Mouse (Mus musculus) left cerebral cortex, postnatal 10 days (tissue): ENCODE data around the gene Mef2d. TPM values are rescaled to one million over a fixed set of nuclear protein-coding genes. Genes with fewer than 3 reads are reported as not detected.
"Not testable (repeated sequence)": the region's sequence is repeated elsewhere in the genome, so short reads cannot be mapped to it uniquely, and the experiment has no call there.

Source experiments
- DNase-seq, 2 experiments: peaks; one replicate each; pipeline ENCODE4 v3.0.0; 2021 to 2022; ENCODE audit warnings: low spot score in 2 of 2, mixed read lengths in 1 of 2; ENCODE audit errors: extremely low spot score in 1 of 2
- intact Hi-C: fragments of 180-260 bp; cut with DNase I; formaldehyde crosslinking; loops from one replicate; pipeline ENCODE4 v1.15.1; 2025
- total RNA-seq, 2 experiments: library from RNA; stranded (reverse); gene quantifications; 2 replicates each; pipeline ENCODE4 v1.2.3; 2021

Mef2d gene
- total RNA-seq, 2 experiments from 2014 or later: 149 to 160 TPM

DNA sequence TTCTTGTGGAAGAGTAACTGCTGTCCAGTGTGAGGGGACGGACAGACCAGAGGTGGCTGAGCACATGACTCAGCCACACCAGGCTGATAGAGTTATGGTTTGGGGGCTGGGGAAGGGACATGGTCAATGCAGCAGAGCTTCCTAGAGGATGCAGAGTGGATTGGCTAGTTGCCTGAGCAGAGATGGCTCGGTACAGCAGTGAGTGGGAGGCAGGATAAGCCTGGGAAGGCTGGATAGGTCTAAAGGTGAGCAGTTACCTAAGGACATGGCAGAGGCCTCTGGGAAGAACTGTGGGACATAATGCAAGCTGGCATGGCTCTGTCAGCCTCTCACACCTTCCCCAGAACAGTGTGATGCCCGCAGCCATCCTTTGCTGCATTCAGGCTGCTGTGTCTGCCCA, 21.7 kb downstream of the Mef2d start:
- intact Hi-C loops: no loop called here
- peak in 1 of 2 experiments; percentile 15 for DNase-seq

DNA sequence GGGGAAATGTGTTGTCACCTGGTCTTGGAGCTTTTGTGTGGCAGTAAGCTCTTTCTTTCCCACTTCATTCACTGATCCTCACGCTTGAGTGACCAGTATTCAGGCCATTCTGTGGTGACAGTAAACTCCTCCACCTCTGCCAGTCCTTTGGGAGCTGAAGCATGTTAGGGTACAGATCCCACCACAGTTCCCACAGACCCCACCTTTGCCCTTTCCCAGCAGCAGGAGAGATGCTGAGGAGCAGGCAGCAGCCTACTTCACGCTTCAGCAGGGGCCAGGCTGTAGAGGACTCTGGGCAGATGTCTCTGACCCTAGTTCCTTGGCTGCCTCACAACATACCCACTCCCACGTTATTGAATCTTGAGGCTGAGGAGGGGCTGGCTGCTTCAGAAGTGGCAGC, 22.1 kb downstream of the Mef2d start:
- no peak for DNase-seq
- intact Hi-C loops: no loop called here

DNA sequence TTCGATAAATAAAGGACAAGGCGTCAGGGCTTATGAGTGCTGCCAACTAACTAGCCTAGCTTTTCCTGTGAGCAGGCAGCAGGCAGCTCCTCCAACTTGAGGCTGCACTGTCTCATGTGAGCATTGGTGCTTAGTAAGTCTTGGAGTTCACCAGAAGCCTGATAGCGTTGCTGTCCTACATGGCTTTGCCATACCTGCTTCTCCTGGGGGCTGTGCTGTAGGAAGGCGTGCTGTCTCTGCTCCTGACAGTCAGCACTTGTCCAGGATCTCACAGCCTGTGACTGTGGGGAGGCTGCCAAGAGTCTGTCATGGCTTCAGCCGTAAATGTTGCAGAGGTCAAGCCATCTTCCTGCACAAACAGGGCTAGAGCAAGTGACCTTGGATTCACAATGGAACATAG, 23.9 kb downstream of the Mef2d start:
- intact Hi-C loops: no loop called here
- peak in 1 of 2 experiments; percentile 18 for DNase-seq

DNA sequence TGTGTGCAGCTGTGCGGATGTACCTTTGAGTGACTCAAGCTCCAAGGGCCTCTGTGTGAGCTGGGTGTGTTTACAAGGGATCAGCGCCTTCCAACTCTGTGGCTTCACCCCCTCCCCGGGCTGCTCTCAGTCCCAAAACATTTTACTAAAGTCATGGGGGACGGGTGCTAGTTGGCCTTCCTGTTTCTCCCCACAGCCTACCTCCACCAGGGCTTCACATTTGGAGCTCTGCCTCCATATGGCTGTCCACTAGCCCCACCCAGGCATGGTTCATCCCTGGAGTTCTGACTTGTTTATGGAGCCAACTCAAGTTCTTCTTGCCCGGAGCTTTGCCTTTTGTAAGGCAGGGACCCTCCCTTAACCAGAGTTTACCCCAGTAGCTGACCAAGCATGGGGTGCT, 28.2 kb downstream of the Mef2d start:
- intact Hi-C loops: loop anchor here (5.0 kb wide), 1 partner anchor 83 kb away; no protein-coding TSS in a partner anchor
- DNase-seq: no peak

DNA sequence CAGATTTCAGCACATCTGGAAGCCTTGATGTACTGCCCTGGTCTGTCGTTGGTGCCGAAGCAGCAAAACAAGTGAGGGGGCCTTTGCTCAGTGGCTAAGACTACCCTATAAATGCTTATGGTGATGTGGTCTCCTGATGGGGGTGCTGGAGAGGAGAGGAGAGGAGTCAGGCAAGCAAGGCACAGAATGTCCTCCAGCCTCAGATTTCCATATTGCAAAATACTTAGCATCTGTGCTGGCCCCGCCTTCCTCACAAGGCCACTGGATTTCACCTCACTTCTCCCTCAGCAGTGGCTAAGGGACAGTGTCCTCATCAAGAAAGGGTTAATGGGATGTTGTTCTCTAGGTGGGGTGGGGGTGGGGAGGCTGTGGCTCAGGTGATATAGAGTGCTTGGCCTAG, 30.3 kb downstream of the Mef2d start:
- intact Hi-C loops: loop anchor here (5.0 kb wide), 1 partner anchor 85 kb away; no protein-coding TSS in a partner anchor
- DNase-seq: no peak

DNA sequence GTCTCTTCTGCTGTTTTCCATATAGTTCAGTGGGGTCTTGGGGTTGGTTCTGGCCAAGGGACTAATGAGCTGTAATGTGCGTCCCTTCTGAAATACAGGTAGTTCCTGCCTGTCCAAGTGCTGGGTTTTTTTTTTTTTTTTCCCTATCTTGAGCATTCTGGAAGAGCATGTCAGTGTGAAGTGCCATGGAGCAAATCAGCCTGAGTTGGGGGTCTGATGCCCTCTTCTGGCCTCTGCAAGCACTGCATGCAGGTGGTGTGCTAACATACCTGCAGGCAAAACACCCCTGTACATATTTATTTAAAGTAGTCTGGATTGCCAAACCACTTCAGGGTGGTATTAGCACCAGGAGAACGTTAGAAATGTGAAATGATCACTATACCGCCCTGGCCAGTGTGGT, 31.2 kb downstream of the Mef2d start:
- peak in 1 of 2 experiments; percentile 59 for DNase-seq

DNA sequence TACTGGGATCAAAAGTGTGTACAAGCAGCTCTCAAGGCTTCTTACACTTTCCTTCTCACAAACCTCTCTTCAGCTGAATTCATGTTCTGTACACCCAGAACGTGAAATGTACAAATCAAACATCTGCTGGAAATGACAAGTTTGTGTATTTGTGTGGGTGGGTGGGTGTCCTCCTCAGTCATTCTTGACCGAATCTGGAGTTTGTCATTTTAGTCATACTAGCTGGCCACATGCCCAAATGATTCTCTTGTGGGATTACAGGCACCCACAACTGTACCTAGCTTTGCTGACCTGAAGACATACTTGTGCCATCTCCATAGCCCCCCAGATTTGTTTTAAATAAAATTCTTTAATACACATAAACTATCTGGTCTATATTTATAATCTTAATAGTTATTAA, 32.7 kb downstream of the Mef2d start:
- no peak for DNase-seq
- intact Hi-C loops: loop anchor here (5.0 kb wide), 2 partner anchors 33 to 88 kb away; partner anchors contain the start of gene Mef2d

More for the DNA sequence above, 31.2 kb downstream of the Mef2d start:
- intact Hi-C loops: loop anchor here (5.0 kb wide), 1 partner anchor 86 kb away; no protein-coding TSS in a partner anchor

DNA sequence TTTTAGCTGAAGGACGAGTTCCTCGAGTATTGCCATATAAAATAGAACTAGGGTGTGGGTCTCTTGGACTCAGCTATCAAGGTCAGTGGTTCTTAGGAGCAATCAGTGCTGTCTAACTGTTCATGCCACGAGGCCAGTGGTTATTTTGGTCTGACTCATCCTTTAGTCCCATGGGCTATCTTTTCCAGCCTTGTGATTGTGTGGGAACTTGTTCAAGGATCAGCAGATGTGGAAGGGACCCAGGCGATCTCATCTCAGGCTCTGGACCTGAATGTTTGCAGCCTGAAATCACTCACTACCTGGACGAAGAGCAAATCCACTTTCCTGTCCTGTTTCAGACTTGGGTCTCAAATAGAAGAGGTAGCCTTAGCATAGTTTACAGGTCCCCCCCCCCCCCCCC, 34.9 kb downstream of the Mef2d start:
- DNase-seq: no peak

DNA sequence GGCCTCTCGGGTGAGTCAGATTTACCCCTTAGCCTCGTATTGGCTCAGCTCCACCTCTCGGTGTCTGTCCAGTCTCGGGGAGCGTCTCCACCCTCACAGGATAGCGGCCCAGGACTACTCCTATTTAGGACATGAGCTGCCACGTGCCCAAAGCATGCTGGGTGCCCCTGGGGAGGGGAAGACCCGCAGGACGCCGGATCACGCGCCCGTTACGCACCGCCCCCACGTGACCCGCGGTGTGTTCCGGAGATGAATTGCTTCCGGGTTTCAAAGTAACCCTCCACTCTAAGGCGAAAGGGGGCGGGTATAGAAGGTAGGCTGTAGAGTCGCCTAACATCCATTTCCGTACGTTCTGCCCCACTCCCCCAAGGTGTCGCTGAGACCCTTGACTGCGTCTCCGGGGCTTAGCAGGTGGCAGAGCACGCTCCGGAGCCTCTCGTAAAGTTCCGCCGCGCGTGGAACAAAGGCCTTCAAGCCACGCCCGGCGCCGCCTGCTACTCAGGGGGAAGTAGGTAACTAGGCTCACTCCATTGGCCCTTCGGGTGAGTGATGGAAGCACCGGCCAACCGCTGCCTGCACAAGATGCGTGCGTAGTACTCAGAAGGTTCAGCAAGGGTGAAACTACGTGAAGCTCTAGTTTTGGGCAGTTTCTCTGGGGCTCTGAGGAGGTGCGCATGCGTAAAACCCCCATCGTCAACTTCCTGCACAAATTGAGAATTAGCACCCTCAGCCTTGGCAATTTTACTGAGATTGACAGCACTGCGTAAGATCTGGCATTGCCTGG, 35.6 kb downstream of the Mef2d start:
- DNase-seq: peak; percentile 99 to 100
- intact Hi-C loops: loop anchor here (5.0 kb wide), 1 partner anchor 35 kb away; the partner anchor contains the start of gene Mef2d

More for the DNA sequence above, 34.9 kb downstream of the Mef2d start:
- intact Hi-C loops: loop anchor here (5.0 kb wide), 1 partner anchor 35 kb away; the partner anchor contains the start of gene Mef2d

DNA sequence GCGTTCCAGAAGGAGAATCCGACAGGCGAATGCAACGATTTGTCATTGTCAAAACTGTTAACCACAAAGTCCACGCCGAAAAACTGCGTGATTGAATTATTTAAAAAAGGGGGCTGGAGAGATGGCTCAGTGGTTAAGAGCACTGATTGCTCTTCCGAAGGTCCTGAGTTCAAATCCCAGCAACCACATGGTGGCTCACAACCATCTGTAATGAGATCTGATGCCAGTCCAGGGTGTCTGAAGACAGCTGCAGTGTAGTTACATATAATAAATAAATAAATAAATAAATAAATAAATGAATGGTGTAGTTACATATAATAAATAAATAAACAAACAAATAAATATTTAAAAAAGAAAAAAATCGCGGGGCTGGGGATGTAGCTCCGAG, 36.2 kb downstream of the Mef2d start:
- not testable (repeated sequence) for DNase-seq
- intact Hi-C loops: loop anchor here (5.0 kb wide), 1 partner anchor 36 kb away; the partner anchor contains the start of gene Mef2d

DNA sequence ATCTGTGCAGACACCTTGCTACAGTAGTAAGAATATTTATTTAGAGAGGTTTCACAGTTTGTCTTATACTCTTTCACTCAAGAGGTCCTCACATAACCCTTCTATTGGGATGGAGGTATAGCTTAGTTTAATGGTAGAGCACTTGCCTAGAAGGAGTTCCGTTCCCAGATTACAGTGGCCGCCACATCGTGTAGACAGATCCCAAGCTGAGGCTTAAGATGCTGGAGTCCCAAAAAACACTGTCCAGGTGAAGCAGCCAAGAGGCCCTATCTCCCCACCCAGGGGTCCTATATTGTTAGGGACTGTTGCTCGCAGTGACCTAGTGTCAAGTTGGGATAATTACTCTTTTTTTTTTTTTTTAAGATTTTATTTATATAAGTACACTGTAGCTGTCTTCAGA, 36.8 kb downstream of the Mef2d start:
- intact Hi-C loops: loop anchor here (5.0 kb wide), 1 partner anchor 37 kb away; the partner anchor contains the start of gene Mef2d
- DNase-seq: no peak

DNA sequence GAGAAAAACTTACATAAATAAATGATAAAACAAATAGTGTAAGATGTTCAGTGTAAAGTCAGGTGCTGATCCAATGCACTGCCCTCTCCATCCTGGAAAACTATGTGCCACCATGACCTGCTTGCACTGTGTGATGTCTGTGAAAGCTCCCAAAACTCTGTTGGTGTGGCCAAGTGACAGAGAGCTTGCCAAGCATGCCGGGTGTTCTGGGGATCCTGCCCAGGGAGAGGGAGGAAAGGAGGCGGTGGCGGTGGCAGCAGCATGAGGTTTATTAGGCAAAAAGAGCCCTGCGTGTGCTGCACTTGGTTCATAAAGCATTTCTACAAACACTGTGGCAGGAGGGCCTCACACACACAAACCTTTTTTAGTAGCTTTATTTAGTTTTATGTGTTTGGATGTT, 39.2 kb downstream of the Mef2d start:
- intact Hi-C loops: no loop called here

DNA sequence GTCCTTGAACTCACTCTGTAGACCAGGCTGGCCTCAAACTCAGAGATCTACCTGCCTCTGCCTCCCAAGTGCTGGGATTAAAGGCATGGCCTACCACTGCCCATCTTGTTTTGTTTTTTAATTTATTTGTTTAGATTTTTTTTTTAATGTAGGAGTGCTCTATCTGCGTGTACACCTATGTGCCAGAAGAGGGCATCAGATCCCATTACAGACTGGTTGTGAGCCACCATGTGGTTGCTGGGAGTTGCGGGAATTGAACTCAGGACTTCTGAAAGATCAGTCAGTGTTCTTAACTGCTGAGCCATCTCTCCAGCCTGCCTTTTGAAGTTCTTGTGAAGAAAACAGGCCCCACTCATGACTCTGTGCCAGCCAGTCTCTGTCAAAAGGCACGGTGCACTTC, 44.3 kb downstream of the Mef2d start:
- DNase-seq: no peak
- intact Hi-C loops: no loop called here

More for the DNA sequence above, 39.2 kb downstream of the Mef2d start:
- no peak for DNase-seq

DNA sequence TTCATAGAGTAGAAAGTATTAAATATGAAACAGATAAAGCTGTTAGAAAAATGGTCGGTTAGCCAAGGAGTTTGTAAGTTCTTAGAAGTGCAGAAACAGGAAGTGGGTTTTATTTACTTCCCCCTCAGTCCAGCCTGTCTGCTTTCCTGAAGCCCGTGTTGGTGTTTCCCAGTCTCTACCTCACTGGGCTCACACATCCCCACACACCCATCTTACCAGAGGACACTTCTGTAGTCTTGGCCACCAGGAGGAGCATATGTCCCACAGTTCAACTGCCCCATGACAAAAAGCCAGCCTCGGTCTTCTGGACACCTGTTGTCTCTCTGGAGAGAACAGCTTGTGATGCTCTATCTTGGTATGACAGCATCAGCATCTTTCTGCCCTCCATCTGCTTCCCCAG, 49.0 kb downstream of the Mef2d start:
- intact Hi-C loops: no loop called here
- no peak for DNase-seq

DNA sequence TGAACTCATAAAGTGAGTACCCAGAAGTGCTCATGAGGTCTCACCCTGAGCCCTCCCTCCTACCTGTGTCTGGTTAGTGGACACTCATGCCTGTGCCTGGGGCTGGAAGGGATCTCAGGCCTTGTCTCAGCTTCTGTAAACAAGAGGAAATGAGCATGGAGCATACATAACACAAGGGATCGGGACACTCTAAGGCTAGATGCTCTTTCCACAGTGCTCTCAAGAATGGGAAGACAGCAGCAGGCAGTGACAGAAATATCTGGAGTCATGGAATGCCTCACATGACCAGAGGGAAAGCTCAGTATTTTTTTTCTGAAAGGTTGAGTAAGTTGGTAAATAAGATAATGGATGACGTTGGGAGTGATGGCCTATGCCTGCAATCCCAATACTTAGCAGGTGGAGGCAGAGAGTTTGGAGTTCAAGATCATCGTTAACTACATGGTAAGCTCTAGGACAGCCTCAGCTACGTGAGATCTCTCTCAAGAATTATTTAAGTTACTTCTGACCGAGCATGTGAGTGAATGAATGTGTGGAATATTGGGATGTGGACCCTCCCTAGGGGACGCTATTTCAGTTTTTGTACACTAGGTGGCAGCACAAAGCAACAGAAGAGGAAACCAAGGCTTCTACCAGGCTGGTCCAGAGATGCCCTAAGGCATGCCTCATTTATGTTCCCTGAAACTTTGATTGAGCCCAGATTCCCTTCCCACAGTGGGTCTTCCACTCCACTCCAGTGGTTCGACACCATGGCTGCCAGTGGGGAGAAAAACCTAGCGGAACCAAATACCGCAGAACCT, 49.8 kb downstream of the Mef2d start:
- intact Hi-C loops: loop anchor here (1.0 kb wide), 1 partner anchor 50 kb away; no protein-coding TSS in a partner anchor

DNA sequence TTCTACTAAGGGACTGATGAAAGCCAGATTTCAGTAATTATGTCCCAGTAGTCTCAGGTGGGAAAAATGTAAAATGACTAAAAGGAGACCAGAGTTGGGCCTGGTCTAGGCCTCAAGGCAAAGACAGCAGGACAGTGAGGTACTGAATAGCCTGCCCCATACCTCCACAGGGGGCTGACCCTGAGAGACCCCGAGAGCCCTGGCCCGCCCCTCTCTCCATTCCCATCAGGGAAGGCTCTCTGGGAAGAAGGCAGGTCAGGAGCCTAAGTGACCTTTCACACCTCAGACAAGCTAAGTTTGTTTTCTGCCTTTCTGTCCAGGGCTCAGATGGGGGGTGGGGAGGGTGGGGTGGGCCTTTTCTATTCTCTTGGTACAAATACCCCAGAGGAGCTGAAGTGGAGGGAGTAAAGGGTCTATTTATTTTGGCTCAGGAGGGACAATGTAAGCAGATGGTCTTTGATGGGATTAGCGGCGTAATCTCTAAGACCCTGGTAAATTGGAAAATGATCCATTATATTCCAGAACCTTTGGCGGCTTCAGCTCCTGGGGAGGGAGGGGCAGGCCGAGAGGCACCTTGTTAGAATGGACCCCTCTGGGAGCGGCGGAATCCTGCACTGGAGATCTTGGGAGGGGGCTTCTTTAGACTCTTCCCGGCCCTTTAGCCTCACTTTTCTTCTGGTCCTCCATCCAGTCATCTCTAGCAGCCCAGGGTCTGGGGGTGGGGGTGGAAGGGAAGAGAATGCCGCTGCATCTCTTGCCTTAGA, 55.8 kb downstream of the Mef2d start:
- intact Hi-C loops: no loop called here
- no peak for DNase-seq

More for the DNA sequence above, 49.8 kb downstream of the Mef2d start:
- DNase-seq: no peak

DNA sequence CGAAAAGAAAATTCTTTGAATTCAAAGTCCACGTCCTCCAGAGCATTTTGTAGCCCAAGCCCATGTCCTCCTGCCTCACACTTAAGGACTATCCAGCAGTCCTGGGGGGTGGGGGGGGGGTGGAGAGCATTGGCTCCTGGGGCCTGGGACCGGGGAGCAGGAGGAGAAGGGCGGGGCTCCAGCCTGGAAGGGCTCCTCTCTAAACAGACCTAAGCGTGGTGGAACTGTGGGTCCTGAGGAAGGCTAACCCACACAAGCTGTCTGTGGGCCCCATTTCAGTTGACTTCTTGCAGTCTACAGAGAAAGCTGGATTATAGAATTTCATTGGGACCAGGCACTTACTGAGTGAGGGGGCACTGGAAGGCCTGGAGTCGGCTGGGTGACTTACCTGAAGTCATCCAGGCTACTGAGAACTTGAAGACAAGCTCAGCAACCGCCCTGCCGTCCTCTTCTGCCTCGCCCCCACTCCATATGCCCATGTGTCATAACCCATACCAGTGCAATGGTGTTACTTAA, 56.4 kb downstream of the Mef2d start:
- DNase-seq: no peak
- intact Hi-C loops: no loop called here

DNA sequence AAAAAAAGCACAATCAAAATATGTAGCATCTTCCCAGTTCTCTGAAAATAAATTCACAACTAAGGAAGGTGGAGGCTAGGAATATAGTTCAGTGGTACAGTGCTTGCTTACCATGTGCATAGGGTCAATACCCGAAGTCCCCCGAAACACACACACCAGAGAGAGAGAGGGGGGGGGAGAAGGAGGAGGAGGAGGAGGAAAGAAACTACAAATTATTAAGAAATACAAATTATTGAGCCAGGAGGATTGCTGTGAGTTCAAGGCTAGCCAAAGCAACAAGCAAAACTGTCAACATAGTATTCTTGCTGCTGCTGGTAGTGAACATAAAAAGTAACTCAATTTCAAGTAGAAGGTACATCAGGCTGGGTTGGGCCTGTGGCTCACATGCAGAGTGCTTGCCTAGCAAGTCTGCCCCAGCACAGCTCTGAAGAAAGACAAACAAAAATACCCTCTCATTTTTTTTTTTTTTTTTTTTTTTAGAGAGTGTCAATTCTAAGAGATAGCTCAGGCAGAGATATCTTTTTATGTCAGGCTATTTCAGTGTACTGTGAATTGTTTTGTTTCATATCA, 57.5 kb downstream of the Mef2d start:
- intact Hi-C loops: loop anchor here (2.0 kb wide), 1 partner anchor 15 kb away; no protein-coding TSS in a partner anchor
- no peak for DNase-seq
